Mouse (Mus musculus) kidney, adult 8-10 months (tissue): ENCODE measurements around the gene Dcaf8.
"Not testable (repeated sequence)": the region's sequence is repeated elsewhere in the genome, so short reads cannot be mapped to it uniquely, and the experiment has no call there.

Experiments used
- DNase-seq, 2 experiments: peaks; one replicate each; pipeline ENCODE4 v3.0.0; 2022

Gene Dcaf8

GRCm38 (mm10) chr1:172221297-172222063 lies 73.6 kb downstream of the Dcaf8 start:
- DNase-seq: no peak

- DNase-seq: no peak
These were observed 80.3 kb downstream of the Dcaf8 start for GRCm38 (mm10) chr1:172228209-172228608.

GRCm38 (mm10) chr1:172229215-172229614 lies 81.3 kb downstream of the Dcaf8 start:
- DNase-seq: no peak

GRCm38 (mm10) chr1:172240945-172241708 lies 93.2 kb downstream of the Dcaf8 start:
- DNase-seq: peak; percentile 19 to 32

GRCm38 (mm10) chr1:172242401-172242800 lies 94.5 kb downstream of the Dcaf8 start:
- peak; percentile 61 to 86 for DNase-seq

- peak in 1 of 2 experiments; percentile 21 for DNase-seq
These were observed 95.8 kb downstream of the Dcaf8 start for GRCm38 (mm10) chr1:172243547-172244205.

- not testable (repeated sequence) for DNase-seq
These were observed 96.8 kb downstream of the Dcaf8 start for GRCm38 (mm10) chr1:172244645-172245044.
